Mouse (Mus musculus): ENCODE results near the gene Gm21708.
"Not testable (repeated sequence)": the region's sequence is repeated elsewhere in the genome, so short reads cannot be mapped to it uniquely, and the experiment has no call there.

The Gm21708 gene

GRCm38 (mm10) chrY:3410067-3410466 lies at the start of gene Gm21708, which contains the start of gene Gm21704:
Gene Gm21708, minus strand, starts transcription at chrY:3410167.
Gene Gm21704, minus strand, starts transcription at chrY:3410167.
- DNase-seq (ENCODE audit: low spot score in 2 of 2), result not testable (repeated sequence)
